ENCODE assay signal across 27 mouse cellular contexts in genomic region chr6:92162724-92163123, GRCm38 (mm10).
"Had no signal": no experiment of that assay in that cellular context is flagged by ENCODE, and none has a peak within 500 bp of the region (broad histone marks: within the 10 kb centered on the region; RNA-seq: fewer than 3 reads in every experiment).

No protein-coding gene starts in this region.

- ATAC-seq: forebrain, embryonic 13.5 days; forebrain, embryonic 14.5 days; forebrain, embryonic 15.5 days; forebrain, embryonic 16.5 days; forebrain, postnatal 0 days had no signal

- DNase-seq: cerebellum, adult 2 months; cerebellum, adult 8-10 months; cerebellum, adult 9-10 months; cerebellum, adult 9-11 months; cerebellum, postnatal 10 days; cerebellum, postnatal 14 days; cerebellum, postnatal 25 days; cerebellum, postnatal 36 days; embryo, embryonic 11 days; forebrain, postnatal 0 days; gastrocnemius, adult 2 months; gastrocnemius, postnatal 10 days; gastrocnemius, postnatal 14 days; gastrocnemius, postnatal 25 days; gastrocnemius, postnatal 36 days; heart, adult 18-20 months had no signal

- H3K4me3 ChIP-seq: embryonic facial prominence, embryonic 10.5 days; embryonic facial prominence, embryonic 12.5 days; embryonic facial prominence, embryonic 13.5 days; embryonic facial prominence, embryonic 15.5 days; erythroblast, embryonic 14.5 days; forebrain, embryonic 10.5 days; forebrain, embryonic 12.5 days; forebrain, embryonic 13.5 days; forebrain, embryonic 15.5 days; gastrocnemius, adult 2 months had no signal

- H3K27me3 ChIP-seq: embryonic facial prominence, embryonic 12.5 days; embryonic facial prominence, embryonic 13.5 days; embryonic facial prominence, embryonic 15.5 days; forebrain, embryonic 12.5 days; forebrain, embryonic 13.5 days; forebrain, embryonic 15.5 days had no signal

- H3K9me3 ChIP-seq: embryonic facial prominence, embryonic 10.5 days; embryonic facial prominence, embryonic 12.5 days; embryonic facial prominence, embryonic 13.5 days; embryonic facial prominence, embryonic 15.5 days; forebrain, embryonic 10.5 days; forebrain, embryonic 12.5 days; forebrain, embryonic 13.5 days; forebrain, embryonic 15.5 days had no signal

- H3K4me1 ChIP-seq: embryonic facial prominence, embryonic 10.5 days; embryonic facial prominence, embryonic 12.5 days; embryonic facial prominence, embryonic 13.5 days; embryonic facial prominence, embryonic 15.5 days; forebrain, embryonic 13.5 days; forebrain, embryonic 15.5 days had no signal

- H3K4me2 ChIP-seq: embryonic facial prominence, embryonic 12.5 days; embryonic facial prominence, embryonic 13.5 days; embryonic facial prominence, embryonic 15.5 days; forebrain, embryonic 12.5 days; forebrain, embryonic 13.5 days; forebrain, embryonic 15.5 days had no signal

- H3K27ac ChIP-seq: embryonic facial prominence, embryonic 10.5 days; embryonic facial prominence, embryonic 12.5 days; embryonic facial prominence, embryonic 13.5 days; embryonic facial prominence, embryonic 15.5 days; forebrain, embryonic 10.5 days; forebrain, embryonic 12.5 days; forebrain, embryonic 13.5 days; forebrain, embryonic 15.5 days; gastrocnemius, adult 2 months had no signal

- H3K9ac ChIP-seq: embryonic facial prominence, embryonic 12.5 days; embryonic facial prominence, embryonic 13.5 days; embryonic facial prominence, embryonic 15.5 days; forebrain, embryonic 12.5 days; forebrain, embryonic 13.5 days; forebrain, embryonic 15.5 days; forebrain, postnatal 0 days had no signal
